Mouse (Mus musculus): ENCODE measurements at regions not wholly inside any gene's neighbourhood (a gene's known extent, or its start where the extent isn't known, plus 50 kb on each side); places are given as distances from the start of the nearest gene placed in this dataset.

DNA sequence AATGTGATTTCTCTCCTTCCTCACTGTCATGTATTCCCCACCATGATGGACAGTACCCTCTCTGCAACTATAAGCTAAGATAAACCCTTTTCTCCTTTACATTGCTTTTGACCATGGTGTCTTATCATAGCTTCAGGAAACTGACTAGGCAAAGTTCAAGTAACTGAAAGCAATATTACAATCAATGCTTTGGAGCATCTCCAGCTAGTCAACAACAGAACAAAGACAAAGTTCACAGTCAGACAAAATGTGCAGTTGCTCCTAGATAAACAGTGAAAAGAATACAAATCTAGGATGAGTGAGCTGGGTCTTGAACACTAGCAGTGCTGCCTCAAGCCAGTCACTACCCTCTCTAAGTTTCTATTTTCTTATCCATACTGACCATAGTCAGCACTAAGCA lies 100.2 kb upstream of the Dynlrb2 start:
- TF ChIP-seq CTCF (IDR thresholded peaks at IDR 0.05; ENCODE audit: low read depth, low read length) (no peak), POLR2A (IDR thresholded peaks at IDR 0.05; ENCODE audit: extremely low read depth, insufficient read depth, low read length) (no peak)

All from liver, adult 2 months (tissue).